Mouse (Mus musculus) liver, embryonic 13.5 days (tissue): ENCODE measurements around the gene Rp9. TPM values are rescaled to one million over a fixed set of nuclear protein-coding genes. Genes with fewer than 3 reads are reported as not detected.

Experiments used
- ATAC-seq: fragments of 200-750 bp; cut with Nextera tagmentation; 2 replicates; pipeline ENCODE4 v1.8.0; 2017; ENCODE audit warnings: low read depth, mild to moderate bottlenecking, moderate number of reproducible peaks, moderate library complexity
- DNase-seq: peaks from one replicate; pipeline ENCODE4 v3.0.0; 2022
- H3K27ac ChIP-seq: fragments of 300-500 bp; sonication (generic); 2 replicates; pipeline ENCODE4 v1.5.1; 2015; ENCODE audit warnings: moderate library complexity, mild to moderate bottlenecking, inconsistent platforms
- H3K27me3 ChIP-seq: fragments of 300-500 bp; sonication (generic); 2 replicates; pipeline ENCODE4 v1.6.1; 2015; ENCODE audit warnings: mild to moderate bottlenecking, inconsistent platforms
- H3K36me3 ChIP-seq: fragments of 300-500 bp; sonication (generic); 2 replicates; pipeline ENCODE4 v1.6.1; 2015; ENCODE audit warnings: mild to moderate bottlenecking, inconsistent platforms
- H3K4me1 ChIP-seq: fragments of 300-500 bp; sonication (generic); replicated peaks from 2 replicates; pipeline ENCODE4 v1.6.1; 2015; ENCODE audit warnings: inconsistent platforms
- H3K4me2 ChIP-seq: fragments of 300-500 bp; sonication (generic); 2 replicates; pipeline ENCODE4 v1.6.1; 2015; ENCODE audit warnings: inconsistent platforms, mild to moderate bottlenecking, moderate library complexity
- H3K4me3 ChIP-seq: fragments of 300-500 bp; sonication (generic); replicated peaks from 2 replicates; pipeline ENCODE4 v1.5.1; 2015; ENCODE audit warnings: mild to moderate bottlenecking, inconsistent platforms
- H3K9ac ChIP-seq: fragments of 300-500 bp; sonication (generic); 2 replicates; pipeline ENCODE4 v1.6.1; 2015; ENCODE audit warnings: mild to moderate bottlenecking, inconsistent platforms
- H3K9me3 ChIP-seq: fragments of 300-500 bp; sonication (generic); replicated peaks from 2 replicates; pipeline ENCODE4 v1.6.1; 2016; ENCODE audit warnings: inconsistent platforms
- WGBS: fragments of 180-500 bp; shearing (Covaris S2); methylation state at CpG from one replicate; pipeline ENCODE4 v1.1.7; 2015; ENCODE audit not compliant: insufficient replicate concordance; 5-methylcytosine and 5-hydroxymethylcytosine counted together
- polyA plus RNA-seq: library from polyadenylated mRNA; unstranded; fragments of >200 nt; fragmentation: Nextera tagmentation; extraction: Ambion mirVana; gene quantifications from 2 replicates; pipeline ENCODE4 v1.2.1, GENCODE M21; 2015

Rp9 gene
- polyA plus RNA-seq, result 44.8 and 45.9 TPM in 2 replicates

DNA sequence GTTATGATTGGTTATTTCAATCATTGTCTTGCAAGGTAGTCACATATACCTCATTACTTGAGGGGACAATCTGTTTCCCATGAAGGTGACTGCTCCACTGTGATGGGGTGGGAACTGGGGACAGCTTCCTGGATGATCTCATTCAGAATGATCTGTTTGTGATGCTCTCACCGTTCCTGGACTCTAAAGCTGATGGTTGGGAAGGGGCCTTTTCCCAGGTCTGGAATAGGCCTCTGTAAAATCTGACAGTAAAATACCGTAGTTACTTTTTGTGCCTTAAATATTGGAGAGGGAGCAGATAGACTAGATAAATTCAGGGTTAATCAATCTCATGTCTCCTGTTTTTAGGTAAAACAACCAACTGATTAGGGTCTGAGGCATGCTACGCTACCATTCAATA, at the start of gene Rp9:
Rp9 (minus strand) TSS at position 101 of the 400 bp plus-strand sequence.
- no peak for ATAC-seq
- 75% methylated on average over 3 of the region's 3 CpGs for WGBS

DNA sequence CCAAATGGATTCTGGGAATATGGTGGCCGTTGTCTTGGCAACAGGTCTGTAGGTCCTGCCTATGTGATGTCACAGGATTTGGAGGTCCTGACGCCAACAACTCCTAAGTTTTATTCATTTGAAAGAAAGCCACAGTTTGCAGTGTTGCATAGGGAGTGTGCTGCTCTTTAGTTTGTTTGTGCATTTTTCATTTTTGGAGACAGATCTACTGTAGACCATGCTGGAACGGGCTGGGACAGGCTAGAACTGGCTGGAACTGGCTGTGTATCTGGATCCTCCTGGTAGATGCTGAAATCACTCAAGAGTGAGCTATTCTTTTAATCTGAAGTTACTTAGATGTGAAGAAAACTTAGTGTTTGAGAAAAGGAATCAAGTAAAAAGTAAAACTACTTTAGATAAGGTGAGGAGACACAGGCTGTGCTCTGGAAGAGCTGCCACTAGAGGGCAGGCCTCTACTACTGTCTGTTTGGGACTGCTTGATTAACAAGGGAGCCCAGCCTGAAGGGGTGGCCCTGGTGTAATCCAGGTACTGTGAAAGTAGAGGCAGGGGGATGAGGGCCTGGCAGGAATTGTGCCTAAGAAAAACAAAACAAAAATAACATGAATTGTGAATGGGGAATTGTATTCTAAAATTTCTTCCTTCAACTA, 49.0 kb upstream of the Rp9 start:
- DNase-seq, result no peak
- Histone ChIP-seq H3K36me3 (no peaks in the 10 kb centered on the region), H3K9ac (no peak overlapping the region), H3K4me3 (no peak overlapping the region), H3K4me2 (no peak overlapping the region), H3K27ac (no peak overlapping the region), H3K9me3 (no peaks in the 10 kb centered on the region), H3K4me1 (peaks cover 6% of the 10 kb centered on the region; the same call in 1 of the 2 replicates), H3K27me3 (no peaks in the 10 kb centered on the region)
- 0 out of 2 replicates have a peak, but pooled peaks have one; percentile 45 for ATAC-seq
- WGBS, result 79% methylated on average over 3 of the region's 3 CpGs

More for the DNA sequence above, at the start of gene Rp9:
- Histone ChIP-seq H3K4me1 (peaks cover 21% of the 10 kb centered on the region), H3K27ac (peak within 1 kb of the TSS; percentile 39; the same call in 1 of the 2 replicates), H3K4me2 (peak within 1 kb of the TSS; percentile 98), H3K9me3 (no peaks in the 10 kb centered on the region), H3K27me3 (no peaks in the 10 kb centered on the region), H3K4me3 (peak within 1 kb of the TSS; percentile 88), H3K9ac (peak within 1 kb of the TSS; percentile 94), H3K36me3 (peaks cover 10% of the 10 kb centered on the region)
- DNase-seq, result no peak

DNA sequence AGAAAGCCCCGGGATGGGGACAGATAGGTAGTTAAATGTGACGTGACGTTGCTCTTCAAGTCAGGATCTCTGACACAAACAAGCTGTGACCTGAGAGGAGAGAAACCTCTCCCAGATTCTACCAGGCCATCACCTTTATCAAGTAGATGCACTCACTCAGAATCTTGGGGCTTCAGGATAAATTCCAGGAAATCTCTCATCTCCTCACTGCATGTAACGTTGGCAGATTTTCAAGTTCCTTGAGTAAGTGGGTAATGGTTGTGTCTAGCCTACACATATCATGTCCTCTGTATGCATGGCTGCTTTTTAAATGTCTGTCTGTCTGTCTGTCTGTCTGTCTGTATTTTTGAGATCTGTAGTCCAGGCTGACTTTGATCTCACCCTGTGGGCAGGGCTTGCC, 45.5 kb upstream of the Rp9 start:
- DNase-seq, result no peak
- H3K27me3 ChIP-seq, result no peaks in the 10 kb centered on the region
- H3K9me3 ChIP-seq, result no peaks in the 10 kb centered on the region
- no peak overlapping the region for H3K4me2 ChIP-seq
- 43% methylated on average over 4 of the region's 4 CpGs for WGBS
- H3K9ac ChIP-seq, result no peak overlapping the region
- no peaks in the 10 kb centered on the region for H3K36me3 ChIP-seq
- no peak overlapping the region for H3K27ac ChIP-seq
- peaks cover 6% of the 10 kb centered on the region; the same call in 1 of the 2 replicates for H3K4me1 ChIP-seq
- H3K4me3 ChIP-seq, result no peak overlapping the region
- ATAC-seq, result no peak

DNA sequence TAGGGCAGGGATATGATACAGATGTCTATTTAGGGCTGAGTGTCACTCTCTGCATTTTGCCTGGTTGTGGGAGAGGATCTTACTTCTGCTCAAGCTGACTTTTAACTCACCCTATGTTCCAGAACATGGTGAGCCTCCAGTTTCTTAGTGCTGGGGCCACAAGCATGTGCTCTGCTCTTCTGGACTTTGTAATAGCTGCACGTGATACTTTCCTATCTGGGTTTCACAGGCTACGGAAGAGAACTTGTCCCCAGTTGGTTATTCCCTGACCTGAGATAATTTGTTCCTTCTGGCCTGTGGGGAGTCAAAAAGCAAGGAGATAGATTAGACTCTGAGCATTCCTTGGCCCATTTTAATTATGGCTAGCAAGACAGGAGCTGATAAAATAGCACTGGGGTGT, 36.0 kb upstream of the Rp9 start:
- Histone ChIP-seq H3K27ac (no peak overlapping the region), H3K9me3 (no peaks in the 10 kb centered on the region), H3K4me1 (no peaks in the 10 kb centered on the region; the same call in 1 of the 2 replicates), H3K4me2 (no peak overlapping the region), H3K4me3 (no peak overlapping the region), H3K36me3 (no peaks in the 10 kb centered on the region), H3K27me3 (no peaks in the 10 kb centered on the region), H3K9ac (no peak overlapping the region)
- ATAC-seq (no peak), DNase-seq (no peak)
- 36% methylated on average over 2 of the region's 2 CpGs for WGBS

DNA sequence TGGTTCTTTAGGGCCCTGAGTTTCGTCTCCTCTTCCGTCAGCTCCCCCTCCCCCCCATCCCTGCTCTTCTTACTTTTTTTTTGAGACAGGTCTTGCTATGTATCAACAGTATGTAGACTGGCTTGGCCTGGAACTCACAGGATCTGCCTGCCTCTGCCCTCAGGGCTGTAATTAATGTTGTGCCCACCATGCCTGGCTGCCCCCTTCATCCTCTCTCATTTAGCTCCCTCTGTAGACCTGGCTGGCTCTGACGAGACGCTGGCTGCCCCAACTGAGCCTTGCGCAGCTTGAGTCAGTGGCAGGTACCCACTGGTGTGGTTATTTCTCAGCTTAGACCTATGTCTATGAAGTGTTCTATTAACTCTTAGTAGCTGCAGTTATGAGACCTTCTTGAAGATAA, 34.0 kb upstream of the Rp9 start:
- H3K27ac ChIP-seq, result no peak overlapping the region
- WGBS, result 83% methylated on average over 5 of the region's 5 CpGs
- no peaks in the 10 kb centered on the region for H3K9me3 ChIP-seq
- no peak overlapping the region for H3K4me3 ChIP-seq
- H3K36me3 ChIP-seq, result no peaks in the 10 kb centered on the region
- no peaks in the 10 kb centered on the region for H3K27me3 ChIP-seq
- no peak overlapping the region for H3K9ac ChIP-seq
- DNase-seq (no peak), ATAC-seq (no peak)
- no peaks in the 10 kb centered on the region; the same call in 1 of the 2 replicates for H3K4me1 ChIP-seq
- H3K4me2 ChIP-seq, result no peak overlapping the region

DNA sequence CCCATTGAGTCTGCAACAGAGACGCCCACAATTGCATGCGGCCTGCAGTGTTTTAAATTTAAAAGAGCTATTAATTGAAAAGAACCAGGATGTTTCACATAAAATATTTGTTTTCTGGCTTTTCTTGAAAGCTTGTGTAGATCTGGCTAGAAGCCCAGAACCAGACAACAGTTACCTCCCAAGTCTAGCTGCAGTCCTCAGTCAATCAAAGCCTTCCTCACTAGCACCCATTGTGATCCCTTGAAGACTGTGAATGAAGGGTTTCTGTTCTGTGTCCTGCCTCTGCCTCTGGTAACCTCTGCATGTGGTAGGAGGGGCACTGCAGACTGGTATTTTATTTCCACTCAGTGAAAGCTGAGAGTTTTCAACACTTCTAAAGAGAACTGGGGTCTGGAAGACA, 33.4 kb upstream of the Rp9 start:
- Histone ChIP-seq H3K4me3 (no peak overlapping the region), H3K27me3 (no peaks in the 10 kb centered on the region), H3K9me3 (no peaks in the 10 kb centered on the region), H3K4me2 (no peak overlapping the region), H3K9ac (no peak overlapping the region), H3K36me3 (no peaks in the 10 kb centered on the region), H3K27ac (no peak overlapping the region), H3K4me1 (no peaks in the 10 kb centered on the region; the same call in 1 of the 2 replicates)
- no peak for ATAC-seq
- DNase-seq, result no peak
- WGBS, result 79% methylated on average over 2 of the region's 2 CpGs

DNA sequence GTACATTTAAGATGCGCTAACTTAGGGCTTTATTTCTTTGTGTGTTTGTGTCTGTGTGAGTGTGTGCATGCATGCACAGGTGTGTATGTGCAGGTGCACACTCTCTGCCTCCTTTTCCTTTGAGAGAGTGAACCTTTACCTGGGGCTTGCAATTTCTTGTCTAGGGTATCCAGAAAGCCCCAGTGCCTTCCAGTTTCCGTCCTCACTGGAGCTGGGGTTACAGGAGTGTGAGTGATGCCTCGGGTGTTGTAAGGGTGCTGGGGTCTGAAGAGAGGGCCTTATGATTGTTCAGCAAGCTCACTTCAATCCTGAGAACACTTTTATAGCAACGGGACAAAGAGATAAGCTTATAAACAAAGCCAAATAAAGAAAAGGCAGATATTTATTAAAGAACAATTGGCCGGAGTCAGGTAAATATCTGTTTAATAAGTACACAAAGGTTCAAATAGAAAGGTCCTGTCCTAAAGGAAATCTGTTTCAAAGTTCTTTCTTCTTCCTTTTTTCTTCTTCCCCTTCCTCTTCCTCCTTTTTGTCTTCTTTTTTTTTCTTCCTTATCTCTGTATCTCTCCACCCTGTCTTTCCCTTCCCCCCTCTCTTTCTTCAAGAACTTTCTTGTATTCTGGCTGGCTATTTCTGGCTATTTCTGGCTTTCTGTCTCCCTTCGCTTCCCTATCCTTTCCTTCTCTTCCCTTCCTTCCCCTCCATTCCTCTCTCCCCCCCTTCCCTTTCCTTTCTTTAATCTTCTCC, 27.7 kb upstream of the Rp9 start:
- H3K4me2 ChIP-seq, result no peak overlapping the region
- H3K9ac ChIP-seq, result no peak overlapping the region
- H3K27ac ChIP-seq, result no peak overlapping the region
- H3K27me3 ChIP-seq, result no peaks in the 10 kb centered on the region
- no peak for ATAC-seq
- no peak for DNase-seq
- H3K9me3 ChIP-seq, result no peaks in the 10 kb centered on the region
- WGBS, result 62% methylated on average over 6 of the region's 6 CpGs
- no peak overlapping the region for H3K4me3 ChIP-seq
- no peaks in the 10 kb centered on the region for H3K36me3 ChIP-seq
- no peaks in the 10 kb centered on the region for H3K4me1 ChIP-seq

DNA sequence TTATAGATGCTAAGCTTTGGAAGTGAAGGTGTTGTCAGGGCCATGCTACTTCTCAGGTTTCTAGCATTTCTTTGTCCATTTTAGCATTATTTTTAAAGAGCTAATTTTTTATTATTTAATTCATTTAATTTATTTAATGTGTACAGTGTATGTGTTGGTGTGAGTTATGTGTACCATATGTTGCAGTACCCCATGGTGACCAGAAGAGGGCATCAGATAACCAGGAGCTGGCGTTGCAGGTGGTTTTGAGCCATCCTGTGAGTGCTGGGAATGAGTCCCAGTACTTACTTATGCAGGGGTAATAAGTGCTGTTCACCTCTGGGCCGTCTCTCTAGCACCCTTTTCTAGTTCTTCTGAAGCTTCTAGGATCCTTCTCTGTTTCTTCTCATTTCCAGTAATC, 25.6 kb upstream of the Rp9 start:
- Histone ChIP-seq H3K9me3 (no peaks in the 10 kb centered on the region), H3K27ac (no peak overlapping the region), H3K4me2 (no peak overlapping the region), H3K4me3 (no peak overlapping the region), H3K9ac (no peak overlapping the region), H3K4me1 (no peaks in the 10 kb centered on the region), H3K27me3 (no peaks in the 10 kb centered on the region), H3K36me3 (no peaks in the 10 kb centered on the region)
- no peak for ATAC-seq
- no peak for DNase-seq
- WGBS, result 71% methylated on average over 2 of the region's 2 CpGs

DNA sequence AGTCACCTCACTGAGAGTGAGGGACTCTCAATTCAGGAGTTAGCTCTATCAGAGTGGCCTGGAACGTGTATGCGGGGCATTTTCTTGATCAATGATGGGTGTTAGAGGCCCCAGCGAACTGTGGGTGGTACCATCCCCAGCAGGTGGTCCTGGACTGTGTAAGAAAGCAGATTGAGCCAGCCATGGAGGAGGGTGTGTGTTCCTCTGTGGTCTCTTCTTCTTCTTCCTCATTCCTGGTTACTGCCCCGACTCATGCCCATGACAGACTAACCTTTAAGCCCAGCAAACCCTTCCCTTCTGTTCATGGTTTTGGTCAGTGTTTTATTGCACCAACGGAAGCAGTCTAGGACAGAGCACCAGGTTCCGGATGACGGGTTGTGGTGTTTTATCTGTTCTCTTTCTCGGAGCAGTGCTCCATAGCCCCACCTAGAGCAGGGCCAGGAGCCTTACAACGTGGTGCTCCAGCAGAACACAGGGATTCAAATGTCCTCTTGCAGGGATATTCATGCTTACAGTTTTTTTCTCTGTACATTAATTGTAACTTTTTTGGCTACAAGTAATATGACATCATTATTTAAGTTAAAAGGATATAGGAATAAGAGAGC, 24.8 kb upstream of the Rp9 start:
- Histone ChIP-seq H3K4me1 (no peaks in the 10 kb centered on the region), H3K9me3 (no peaks in the 10 kb centered on the region), H3K4me2 (no peak overlapping the region), H3K36me3 (no peaks in the 10 kb centered on the region), H3K4me3 (no peak overlapping the region), H3K27me3 (no peaks in the 10 kb centered on the region), H3K9ac (no peak overlapping the region), H3K27ac (no peak overlapping the region)
- DNase-seq (no peak), ATAC-seq (no peak; the same call in 1 of the 2 replicates)
- WGBS, result 59% methylated on average over 9 of the region's 9 CpGs

DNA sequence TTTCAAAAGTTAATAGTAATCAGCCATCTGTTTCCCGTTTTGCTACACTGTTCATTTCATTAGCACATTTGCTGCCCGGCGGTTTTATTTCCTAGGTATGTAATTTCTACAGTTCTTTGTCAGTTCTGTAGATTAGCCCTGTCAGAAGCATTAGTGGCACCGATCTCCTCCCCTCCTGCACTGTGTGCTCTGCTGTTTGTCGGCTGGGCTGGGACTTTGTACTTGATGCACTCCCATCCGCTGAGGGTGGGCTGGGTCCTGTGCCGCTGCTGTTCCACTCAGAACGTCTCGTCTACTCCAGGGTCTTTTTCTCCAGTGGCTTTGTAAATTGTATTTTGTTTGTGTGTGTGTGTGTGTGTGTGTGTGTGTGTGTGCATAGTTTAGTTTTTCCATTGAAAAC, 19.4 kb upstream of the Rp9 start:
- H3K4me1 ChIP-seq, result no peaks in the 10 kb centered on the region
- no peaks in the 10 kb centered on the region for H3K27me3 ChIP-seq
- ATAC-seq, result no peak
- H3K27ac ChIP-seq, result no peak overlapping the region
- DNase-seq, result no peak
- WGBS, result 65% methylated on average over 9 of the region's 9 CpGs
- H3K9ac ChIP-seq, result no peak overlapping the region
- H3K4me2 ChIP-seq, result no peak overlapping the region
- H3K36me3 ChIP-seq, result no peaks in the 10 kb centered on the region
- H3K4me3 ChIP-seq, result no peak overlapping the region
- no peaks in the 10 kb centered on the region for H3K9me3 ChIP-seq

DNA sequence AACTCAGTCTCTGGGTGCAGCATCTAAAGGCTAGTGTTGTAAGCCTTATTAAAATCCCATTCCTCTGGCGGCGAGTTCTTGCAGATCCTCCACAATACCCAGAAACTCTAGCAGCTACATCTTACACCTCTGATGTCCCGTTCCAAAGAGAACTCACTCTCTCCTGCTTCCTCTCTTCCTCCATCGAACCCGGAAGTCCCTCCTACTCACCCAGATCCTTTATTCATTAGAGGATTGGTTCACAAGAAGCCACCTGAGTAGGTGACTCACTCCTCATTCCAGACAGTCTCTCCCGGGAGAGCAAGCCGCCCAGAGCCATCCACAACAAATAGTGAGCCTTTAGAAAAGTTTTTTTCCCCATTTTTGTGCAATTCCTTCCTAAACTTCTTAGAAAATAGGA, 16.7 kb upstream of the Rp9 start:
- ATAC-seq (no peak), DNase-seq (no peak)
- no peak overlapping the region for H3K27ac ChIP-seq
- H3K4me1 ChIP-seq, result no peaks in the 10 kb centered on the region
- no peak overlapping the region for H3K4me2 ChIP-seq
- H3K36me3 ChIP-seq, result no peaks in the 10 kb centered on the region
- no peaks in the 10 kb centered on the region for H3K27me3 ChIP-seq
- H3K9me3 ChIP-seq, result no peaks in the 10 kb centered on the region
- no peak overlapping the region for H3K9ac ChIP-seq
- WGBS, result 76% methylated on average over 7 of the region's 7 CpGs
- H3K4me3 ChIP-seq, result no peak overlapping the region
